Mouse (Mus musculus) heart, embryonic 15.5 days (tissue): ENCODE data around the gene Mfn1. TPM values are rescaled to one million over a fixed set of nuclear protein-coding genes. Genes with fewer than 3 reads are reported as not detected.

ENCODE experiments used
- ATAC-seq: fragments of 200-750 bp; cut with Nextera tagmentation; replicated peaks from 2 replicates; pipeline ENCODE4 v1.8.0; 2017; ENCODE audit warnings: low read depth, moderate TSS enrichment; ENCODE audit not compliant: insufficient number of reproducible peaks, insufficient read depth, low FRiP score
- H3K27ac ChIP-seq: fragments of 300-500 bp; sonication (generic); 2 replicates; pipeline ENCODE4 v1.5.1; 2015; ENCODE audit warnings: mild to moderate bottlenecking, inconsistent platforms
- H3K27me3 ChIP-seq: fragments of 300-500 bp; sonication (generic); 2 replicates; pipeline ENCODE4 v1.6.1; 2015; ENCODE audit warnings: inconsistent platforms
- H3K36me3 ChIP-seq: fragments of 300-500 bp; sonication (generic); 2 replicates; pipeline ENCODE4 v1.6.1; 2015; ENCODE audit warnings: mild to moderate bottlenecking, inconsistent platforms
- H3K4me1 ChIP-seq: fragments of 300-500 bp; sonication (generic); replicated peaks from 2 replicates; pipeline ENCODE4 v1.6.1; 2015; ENCODE audit warnings: inconsistent platforms
- H3K4me2 ChIP-seq: fragments of 300-500 bp; sonication (generic); 2 replicates; pipeline ENCODE4 v1.6.1; 2015; ENCODE audit warnings: inconsistent platforms, mild to moderate bottlenecking, moderate library complexity
- H3K4me3 ChIP-seq: fragments of 300-500 bp; sonication (generic); 2 replicates; pipeline ENCODE4 v1.5.1; 2015; ENCODE audit warnings: mild to moderate bottlenecking, inconsistent platforms
- H3K9ac ChIP-seq: fragments of 300-500 bp; sonication (generic); 2 replicates; pipeline ENCODE4 v1.6.1; 2015; ENCODE audit warnings: mild to moderate bottlenecking, inconsistent platforms
- H3K9me3 ChIP-seq: fragments of 300-500 bp; sonication (generic); replicated peaks from 2 replicates; pipeline ENCODE4 v1.6.1; 2016; ENCODE audit warnings: inconsistent platforms
- WGBS: fragments of 180-500 bp; shearing (Covaris S2); methylation state at CpG from one replicate; pipeline ENCODE4 v1.1.7; 2015; ENCODE audit warnings: mixed read lengths; 5-methylcytosine and 5-hydroxymethylcytosine counted together
- polyA plus RNA-seq: library from polyadenylated mRNA; unstranded; fragments of >200 nt; fragmentation: Nextera tagmentation; extraction: Ambion mirVana; gene quantifications from 2 replicates; pipeline ENCODE4 v1.2.1, GENCODE M21; 2015

Gene Mfn1
- polyA plus RNA-seq, 1 experiment from 2014 or later: 78.6 TPM

GRCm38 (mm10) chr3:32578772-32579171, 49.5 kb downstream of the Mfn1 start:
- ATAC-seq: no peak
- Histone ChIP-seq H3K4me2 (no peak overlapping the region), H3K36me3 (peaks cover 59% of the 10 kb centered on the region), H3K9ac (no peak overlapping the region), H3K4me3 (no peak overlapping the region), H3K27me3 (no peaks in the 10 kb centered on the region), H3K9me3 (no peaks in the 10 kb centered on the region), H3K4me1 (peaks cover 3% of the 10 kb centered on the region), H3K27ac (peak overlapping the region; percentile 24; the same call in 1 of the 2 replicates)
- 37% methylated on average over 5 of the region's 5 CpGs for WGBS

DNA sequence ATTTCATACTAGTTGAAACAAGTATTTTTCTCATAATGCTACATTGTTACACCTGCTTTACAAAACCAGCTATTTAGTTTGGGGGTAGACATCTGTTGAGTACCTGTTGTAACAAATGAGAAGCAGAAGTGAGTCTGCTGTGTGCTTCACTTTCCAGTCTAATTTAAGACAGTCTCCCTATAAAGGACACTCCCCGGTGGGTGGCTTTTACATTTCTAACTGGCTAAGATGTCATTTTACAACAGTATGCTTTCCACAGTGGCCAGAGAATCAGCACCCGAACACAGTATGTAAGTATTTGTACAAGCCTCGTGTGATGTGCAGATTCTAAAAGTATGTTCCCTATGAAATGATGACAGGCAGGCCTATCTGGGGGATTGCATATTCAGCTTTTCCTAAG, 51.5 kb downstream of the Mfn1 start:
- no peak for ATAC-seq
- Histone ChIP-seq H3K27ac (no peak overlapping the region), H3K36me3 (peaks cover 52% of the 10 kb centered on the region), H3K4me3 (no peak overlapping the region), H3K9ac (no peak overlapping the region), H3K27me3 (no peaks in the 10 kb centered on the region), H3K9me3 (no peaks in the 10 kb centered on the region), H3K4me1 (peaks cover 3% of the 10 kb centered on the region), H3K4me2 (no peak overlapping the region)
- WGBS: 68% methylated on average over 3 of the region's 3 CpGs

- Histone ChIP-seq H3K4me1 (peaks cover 3% of the 10 kb centered on the region), H3K36me3 (peaks cover 52% of the 10 kb centered on the region), H3K27ac (no peak overlapping the region), H3K4me2 (no peak overlapping the region), H3K9me3 (no peaks in the 10 kb centered on the region), H3K27me3 (no peaks in the 10 kb centered on the region), H3K4me3 (no peak overlapping the region), H3K9ac (no peak overlapping the region)
- no peak for ATAC-seq
- 83% methylated on average over 3 of the region's 3 CpGs for WGBS
Observed at GRCm38 (mm10) chr3:32581911-32582310, 52.6 kb downstream of the Mfn1 start.

GRCm38 (mm10) chr3:32583489-32583888, 54.2 kb downstream of the Mfn1 start:
- H3K9ac ChIP-seq: no peak overlapping the region
- ATAC-seq: no peak
- H3K27ac ChIP-seq: no peak overlapping the region
- no peaks in the 10 kb centered on the region for H3K9me3 ChIP-seq
- no peaks in the 10 kb centered on the region for H3K27me3 ChIP-seq
- H3K4me3 ChIP-seq: no peak overlapping the region
- no peak overlapping the region for H3K4me2 ChIP-seq
- peaks cover 60% of the 10 kb centered on the region for H3K36me3 ChIP-seq
- 90% methylated on average over 4 of the region's 4 CpGs for WGBS
- peaks cover 3% of the 10 kb centered on the region for H3K4me1 ChIP-seq

DNA sequence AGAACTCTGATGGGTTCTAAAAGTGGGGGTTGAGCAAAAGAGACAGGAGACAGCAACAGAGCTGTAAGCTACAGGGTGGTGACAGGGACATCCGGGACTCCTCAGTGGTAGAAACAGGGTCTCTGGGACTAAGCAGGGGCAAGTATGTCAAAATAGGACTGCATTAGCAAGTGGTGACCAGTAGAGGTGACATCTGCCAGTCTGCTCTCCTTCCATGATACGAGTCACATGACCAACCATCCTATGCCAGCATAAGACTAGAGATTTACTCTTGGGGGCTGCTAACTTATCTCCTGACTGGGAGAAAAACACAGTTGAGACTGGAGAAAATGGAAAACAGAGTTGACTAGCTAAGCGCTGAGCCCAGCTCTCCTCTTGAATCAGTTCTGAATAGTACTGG, 57.0 kb downstream of the Mfn1 start:
- Histone ChIP-seq H3K9ac (no peak overlapping the region), H3K36me3 (peaks cover 73% of the 10 kb centered on the region), H3K27me3 (no peaks in the 10 kb centered on the region), H3K4me3 (no peak overlapping the region), H3K27ac (no peak overlapping the region), H3K9me3 (no peaks in the 10 kb centered on the region), H3K4me1 (no peaks in the 10 kb centered on the region), H3K4me2 (no peak overlapping the region)
- WGBS: 86% methylated on average over 3 of the region's 3 CpGs
- no peak for ATAC-seq

- Histone ChIP-seq H3K27me3 (no peaks in the 10 kb centered on the region), H3K4me3 (no peak overlapping the region), H3K4me2 (no peak overlapping the region), H3K9me3 (no peaks in the 10 kb centered on the region), H3K4me1 (no peaks in the 10 kb centered on the region), H3K27ac (no peak overlapping the region), H3K36me3 (peaks cover 4% of the 10 kb centered on the region), H3K9ac (no peak overlapping the region)
- no peak for ATAC-seq
- 85% methylated on average over 4 of the region's 4 CpGs for whole genome bisulfite sequencing
Observed at GRCm38 (mm10) chr3:32595080-32595479, 65.8 kb downstream of the Mfn1 start.

GRCm38 (mm10) chr3:32599328-32599727, 70.1 kb downstream of the Mfn1 start:
- Histone ChIP-seq H3K9ac (no peak overlapping the region), H3K36me3 (peaks cover under 1% of the 10 kb centered on the region), H3K9me3 (no peaks in the 10 kb centered on the region), H3K4me1 (no peaks in the 10 kb centered on the region), H3K27ac (no peak overlapping the region), H3K27me3 (no peaks in the 10 kb centered on the region), H3K4me2 (no peak overlapping the region), H3K4me3 (no peak overlapping the region)
- 51% methylated on average over 3 of the region's 3 CpGs for WGBS
- no peak for ATAC-seq

GRCm38 (mm10) chr3:32601055-32601454, 71.8 kb downstream of the Mfn1 start:
- no peak overlapping the region for H3K9ac ChIP-seq
- no peaks in the 10 kb centered on the region for H3K4me1 ChIP-seq
- 86% methylated on average over 10 of the region's 10 CpGs for WGBS
- no peak for ATAC-seq
- H3K27me3 ChIP-seq: no peaks in the 10 kb centered on the region
- H3K27ac ChIP-seq: no peak overlapping the region
- H3K4me2 ChIP-seq: no peak overlapping the region
- no peaks in the 10 kb centered on the region; the same call in 1 of the 2 replicates for H3K36me3 ChIP-seq
- no peak overlapping the region for H3K4me3 ChIP-seq
- no peaks in the 10 kb centered on the region for H3K9me3 ChIP-seq

- WGBS: 93% methylated on average over 4 of the region's 4 CpGs
- H3K27me3 ChIP-seq: no peaks in the 10 kb centered on the region
- ATAC-seq: 0 out of 2 replicates have a peak, but pooled peaks have one; percentile 7
Observed at GRCm38 (mm10) chr3:32609233-32609632, 80.0 kb downstream of the Mfn1 start.

GRCm38 (mm10) chr3:32610560-32610959, 81.3 kb downstream of the Mfn1 start:
- 22% methylated on average over 7 of the region's 7 CpGs for WGBS
- Histone ChIP-seq H3K36me3 (peaks cover 3% of the 10 kb centered on the region; the same call in 1 of the 2 replicates), H3K9ac (no peak overlapping the region), H3K27ac (no peak overlapping the region), H3K4me2 (no peak overlapping the region), H3K27me3 (no peaks in the 10 kb centered on the region), H3K4me3 (no peak overlapping the region), H3K4me1 (0 out of 2 replicates have a peak, but pooled peaks cover 12% of the 10 kb centered on the region), H3K9me3 (no peaks in the 10 kb centered on the region)
- ATAC-seq: no peak; the same call in 1 of the 2 replicates

More at GRCm38 (mm10) chr3:32609233-32609632, 80.0 kb downstream of the Mfn1 start:
- 0 out of 2 replicates have a peak, but pooled peaks cover 8% of the 10 kb centered on the region for H3K4me1 ChIP-seq
- no peak overlapping the region for H3K9ac ChIP-seq
- H3K9me3 ChIP-seq: no peaks in the 10 kb centered on the region
- no peak overlapping the region for H3K27ac ChIP-seq
- H3K4me2 ChIP-seq: no peak overlapping the region
- no peak overlapping the region for H3K4me3 ChIP-seq
- peaks cover 3% of the 10 kb centered on the region; the same call in 1 of the 2 replicates for H3K36me3 ChIP-seq

DNA sequence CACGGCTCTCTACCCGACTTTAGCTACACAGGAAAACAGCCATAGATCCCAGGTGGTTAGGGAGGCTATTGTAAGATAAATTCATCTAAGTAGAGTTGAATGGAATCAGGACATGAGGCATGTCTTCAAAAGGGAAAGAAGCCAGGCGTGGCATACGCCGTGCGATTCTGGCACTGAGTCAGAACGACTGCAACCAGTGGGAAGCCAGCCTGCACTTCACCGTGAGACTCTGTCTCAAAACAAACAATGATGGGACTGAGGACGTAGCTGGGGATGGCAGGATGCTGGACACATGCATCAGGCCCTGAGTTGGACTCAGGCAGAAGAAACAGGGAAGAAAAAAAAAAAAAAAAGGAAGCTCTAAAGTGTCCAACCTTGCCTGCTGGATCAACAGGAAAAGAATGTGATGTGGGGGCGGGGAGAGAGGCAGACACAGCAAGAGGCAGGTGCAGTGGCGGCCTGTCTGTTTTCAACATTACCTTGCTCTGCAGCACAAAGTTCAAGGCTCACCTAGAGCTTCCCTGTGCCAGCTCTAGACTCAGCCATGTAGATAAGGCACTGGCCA, 82.4 kb downstream of the Mfn1 start:
- WGBS: 74% methylated on average over 11 of the region's 11 CpGs
- no peak overlapping the region for H3K4me2 ChIP-seq
- ATAC-seq: no peak

GRCm38 (mm10) chr3:32614786-32615185, 85.5 kb downstream of the Mfn1 start:
- no peak for ATAC-seq
- no peak overlapping the region for H3K9ac ChIP-seq
- H3K9me3 ChIP-seq: no peaks in the 10 kb centered on the region
- WGBS: 71% methylated on average over 2 of the region's 2 CpGs
- peaks cover 19% of the 10 kb centered on the region; the same call in 1 of the 2 replicates for H3K4me1 ChIP-seq
- H3K4me2 ChIP-seq: peak overlapping the region; percentile 36
- H3K27me3 ChIP-seq: no peaks in the 10 kb centered on the region
- peaks cover 3% of the 10 kb centered on the region; the same call in 1 of the 2 replicates for H3K36me3 ChIP-seq
- H3K4me3 ChIP-seq: 0 out of 2 replicates have a peak overlapping the region, but pooled peaks have one; percentile 18
- H3K27ac ChIP-seq: no peak overlapping the region

More for the DNA sequence above, 82.4 kb downstream of the Mfn1 start:
- no peak overlapping the region for H3K27ac ChIP-seq
- no peak overlapping the region for H3K4me3 ChIP-seq
- H3K4me1 ChIP-seq: 0 out of 2 replicates have a peak, but pooled peaks cover 14% of the 10 kb centered on the region
- no peaks in the 10 kb centered on the region for H3K27me3 ChIP-seq
- H3K36me3 ChIP-seq: peaks cover 3% of the 10 kb centered on the region; the same call in 1 of the 2 replicates
- no peak overlapping the region for H3K9ac ChIP-seq
- no peaks in the 10 kb centered on the region for H3K9me3 ChIP-seq
